In the genomic region with DNA sequence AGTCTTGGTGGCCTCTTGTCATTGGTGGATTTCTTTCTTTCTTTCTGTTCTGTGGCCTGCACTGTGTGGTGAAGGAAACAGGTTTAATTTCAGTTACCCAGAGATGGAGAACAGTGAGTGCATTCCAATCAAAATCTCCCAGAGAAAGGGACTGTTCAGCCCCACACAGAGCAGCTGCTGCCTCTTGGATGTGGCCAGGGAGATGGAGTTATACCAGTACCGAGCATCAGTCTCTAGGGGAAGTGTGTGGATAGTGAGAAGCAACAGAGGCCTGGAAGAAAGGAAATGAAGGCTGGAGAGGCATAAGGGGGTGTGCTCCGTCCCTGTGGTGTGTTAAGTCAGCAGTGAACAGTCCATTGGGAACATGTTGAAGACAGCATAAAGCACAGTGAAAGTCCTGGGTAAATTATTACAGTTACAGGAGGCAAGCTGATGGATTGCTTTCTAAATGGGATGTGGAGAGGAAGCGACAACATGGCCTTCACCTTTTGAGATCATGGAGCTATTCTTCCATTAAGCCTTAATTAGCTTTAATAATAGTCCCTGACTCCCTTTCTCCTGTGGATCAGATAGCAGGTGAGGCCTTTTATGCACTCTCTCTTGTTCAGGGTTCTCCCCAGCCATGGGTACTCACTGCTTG, we compare ENCODE assay signal across 21 mouse cellular contexts. TPM values are rescaled to one million over a fixed set of nuclear protein-coding genes. Genes with fewer than 3 reads are reported as not detected.
DNase-seq lines count a peak whose midpoint lies in the region; ATAC-seq and TF ChIP-seq lines count a peak whose summit lies in the region.
"Had no signal": no experiment of that assay in that cellular context is flagged by ENCODE, and none has a peak within 500 bp of the region (broad histone marks: within the 10 kb centered on the region; RNA-seq: fewer than 3 reads in every experiment).

No protein-coding gene starts in this region.

- H3K9ac ChIP-seq in forebrain, postnatal 0 days = no peak overlapping the region
- H3K9ac ChIP-seq in forebrain, embryonic 14.5 days (ENCODE audit: low read length) = no peak overlapping the region
- H3K9ac ChIP-seq in kidney, embryonic 15.5 days = no peak overlapping the region
- H3K9ac ChIP-seq in neural tube, embryonic 13.5 days = 0 out of 2 replicates have a peak overlapping the region, but pooled peaks have one; percentile 26
- H3K9ac ChIP-seq: forebrain, embryonic 15.5 days; limb, embryonic 15.5 days; liver, embryonic 14.5 days; lung, embryonic 14.5 days had no signal

- no peak for DNase-seq in forebrain, postnatal 0 days
- DNase-seq in forebrain, embryonic 14.5 days (ENCODE audit: low spot score) = no peak
- DNase-seq in kidney, adult 9 months = no peak
- DNase-seq in neural tube, embryonic 10.5 days (ENCODE audit: extremely low spot score, low spot score) = no peak
- DNase-seq in right cerebral cortex, postnatal 25 days = no peak
- DNase-seq: adrenal gland, postnatal 36 days; cerebellum, adult 11 months; cerebellum, postnatal 10 days; gastrocnemius, postnatal 36 days; heart, postnatal 36 days; kidney, adult 2 months; left cerebral cortex, postnatal 4 days; lung, embryonic 14.5 days; right cerebral cortex, postnatal 4 days; thymus, postnatal 25 days had no signal

- no peak overlapping the region for H3K4me3 ChIP-seq in forebrain, postnatal 0 days (ENCODE audit: low read depth, low read length)
- H3K4me3 ChIP-seq in forebrain, embryonic 14.5 days (ENCODE audit: low read depth, low read length) = no peak overlapping the region
- no peak overlapping the region for H3K4me3 ChIP-seq in kidney, embryonic 15.5 days (replicated peaks)
- H3K4me3 ChIP-seq in neural tube, embryonic 13.5 days = no peak overlapping the region
- H3K4me3 ChIP-seq: erythroblast, embryonic 14.5 days; forebrain, embryonic 15.5 days; limb, embryonic 15.5 days had no signal

- ATAC-seq in forebrain, postnatal 0 days = peak; percentile 28; the same call in 1 of the 2 replicates
- no peak for ATAC-seq in forebrain, embryonic 14.5 days
- ATAC-seq in kidney, embryonic 15.5 days (replicated peaks; ENCODE audit: low FRiP score) = peak; percentile 54
- ATAC-seq in neural tube, embryonic 13.5 days (ENCODE audit: low read depth) = no peak
- ATAC-seq: forebrain, embryonic 15.5 days had no signal

- peak overlapping the region; percentile 21; the same call in 1 of the 2 replicates for H3K27ac ChIP-seq in forebrain, postnatal 0 days (ENCODE audit: low read depth, low read length)
- H3K27ac ChIP-seq in forebrain, embryonic 14.5 days (ENCODE audit: low read depth, low read length) = no peak overlapping the region
- no peak overlapping the region for H3K27ac ChIP-seq in kidney, embryonic 15.5 days
- H3K27ac ChIP-seq in neural tube, embryonic 13.5 days (replicated peaks) = peak overlapping the region; percentile 34
- H3K27ac ChIP-seq: forebrain, embryonic 15.5 days; limb, embryonic 15.5 days; liver, embryonic 14.5 days had no signal

- H3K36me3 ChIP-seq in forebrain, postnatal 0 days (ENCODE audit: insufficient read depth) = no peaks in the 10 kb centered on the region; the same call in 1 of the 2 replicates
- H3K36me3 ChIP-seq in forebrain, embryonic 14.5 days (ENCODE audit: control insufficient read depth, insufficient read depth, low read length) = peaks cover 10% of the 10 kb centered on the region; the same call in 1 of the 2 replicates
- H3K36me3 ChIP-seq in kidney, embryonic 15.5 days = 0 out of 2 replicates have a peak, but pooled peaks cover 6% of the 10 kb centered on the region
- H3K36me3 ChIP-seq in neural tube, embryonic 13.5 days = no peaks in the 10 kb centered on the region

- no peak for TF ChIP-seq CTCF in forebrain, postnatal 0 days (IDR thresholded peaks at IDR 0.05; ENCODE audit: low read depth)

- H3K4me1 ChIP-seq in forebrain, postnatal 0 days (ENCODE audit: insufficient read depth) = no peaks in the 10 kb centered on the region
- H3K4me1 ChIP-seq in forebrain, embryonic 14.5 days (ENCODE audit: control insufficient read depth, insufficient read depth, low read length) = peaks cover 9% of the 10 kb centered on the region; the same call in 1 of the 2 replicates
- peaks cover 11% of the 10 kb centered on the region; the same call in 1 of the 2 replicates for H3K4me1 ChIP-seq in kidney, embryonic 15.5 days
- peaks cover 23% of the 10 kb centered on the region for H3K4me1 ChIP-seq in neural tube, embryonic 13.5 days (replicated peaks)
- H3K4me1 ChIP-seq: limb, embryonic 15.5 days had no signal

- H3K9me3 ChIP-seq in forebrain, postnatal 0 days (ENCODE audit: low read length) = no peaks in the 10 kb centered on the region
- no peaks in the 10 kb centered on the region for H3K9me3 ChIP-seq in forebrain, embryonic 14.5 days (replicated peaks; ENCODE audit: control insufficient read depth, low read length)
- no peaks in the 10 kb centered on the region for H3K9me3 ChIP-seq in kidney, embryonic 15.5 days (replicated peaks)
- no peaks in the 10 kb centered on the region for H3K9me3 ChIP-seq in neural tube, embryonic 13.5 days
- H3K9me3 ChIP-seq: forebrain, embryonic 15.5 days; limb, embryonic 15.5 days had no signal

- no peak overlapping the region for H3K4me2 ChIP-seq in forebrain, postnatal 0 days (ENCODE audit: low read depth)
- no peak overlapping the region for H3K4me2 ChIP-seq in forebrain, embryonic 14.5 days (ENCODE audit: low read length)
- H3K4me2 ChIP-seq in kidney, embryonic 15.5 days = no peak overlapping the region
- H3K4me2 ChIP-seq in neural tube, embryonic 13.5 days = no peak overlapping the region
- H3K4me2 ChIP-seq: forebrain, embryonic 15.5 days; limb, embryonic 15.5 days; lung, embryonic 14.5 days had no signal

- 49% methylated on average over 3 of the region's 3 CpGs for WGBS in forebrain, postnatal 0 days
- WGBS in forebrain, embryonic 14.5 days = 61% methylated on average over 3 of the region's 3 CpGs
- 25% methylated on average over 3 of the region's 3 CpGs for WGBS in kidney, embryonic 15.5 days
- WGBS in neural tube, embryonic 13.5 days = 55% methylated on average over 3 of the region's 3 CpGs

- no peaks in the 10 kb centered on the region for H3K27me3 ChIP-seq in forebrain, postnatal 0 days (ENCODE audit: insufficient read depth, low read length)
- no peaks in the 10 kb centered on the region for H3K27me3 ChIP-seq in forebrain, embryonic 14.5 days (replicated peaks; ENCODE audit: control insufficient read depth, insufficient read depth, low read length)
- H3K27me3 ChIP-seq in kidney, embryonic 15.5 days = no peaks in the 10 kb centered on the region
- no peaks in the 10 kb centered on the region for H3K27me3 ChIP-seq in neural tube, embryonic 13.5 days
- H3K27me3 ChIP-seq: forebrain, embryonic 15.5 days; limb, embryonic 15.5 days had no signal

RNA-seq across cellular contexts. Expression of gene Tmem170b, which starts 21.7 kb away (rescaled TPM):
- 32.9 and 35.6 TPM in 2 replicates for total RNA-seq in forebrain, postnatal 0 days (2014; rRNA removed)
- 19.2 and 33.7 TPM in 2 replicates for polyA plus RNA-seq in forebrain, postnatal 0 days (2015; fragmentation: Nextera tagmentation; extraction: Ambion mirVana)
- 32.5 and 46.3 TPM in 2 replicates for polyA plus RNA-seq in forebrain, embryonic 14.5 days (2014; fragmentation: Nextera tagmentation; extraction: Ambion mirVana)
- polyA plus RNA-seq in kidney, embryonic 15.5 days (2015; fragmentation: Nextera tagmentation; extraction: Ambion mirVana) = 9.5 and 10.2 TPM in 2 replicates
- polyA plus RNA-seq in neural tube, embryonic 13.5 days (2015; fragmentation: Nextera tagmentation; extraction: Ambion mirVana) = 31.4 and 31.6 TPM in 2 replicates

Comparison
In these comparisons a context has a peak if more than half of its experiments do, and no peak if none do; other contexts are left out.
1. ATAC-seq: peak in forebrain, postnatal 0 days (single experiment) and kidney, embryonic 15.5 days (single experiment); none in forebrain, embryonic 14.5 days (single experiment) and neural tube, embryonic 13.5 days (single experiment).
2. H3K27ac ChIP-seq: peak in forebrain, postnatal 0 days (single experiment) and neural tube, embryonic 13.5 days (single experiment); none in forebrain, embryonic 14.5 days (single experiment) and kidney, embryonic 15.5 days (single experiment).